Mouse (Mus musculus) liver, embryonic 14.5 days (tissue): ENCODE data around the gene Azin2.

Experiments used
- CTCF ChIP-seq: IDR thresholded peaks from 2 replicates; pipeline ENCODE4 v1.5.1; 2016; ENCODE audit warnings: antibody characterized with exemption, low read depth, control low read depth
- EP300 ChIP-seq: IDR thresholded peaks from 2 replicates; pipeline ENCODE4 v1.6.1; 2016; ENCODE audit warnings: antibody characterized with exemption, low read depth

DNA sequence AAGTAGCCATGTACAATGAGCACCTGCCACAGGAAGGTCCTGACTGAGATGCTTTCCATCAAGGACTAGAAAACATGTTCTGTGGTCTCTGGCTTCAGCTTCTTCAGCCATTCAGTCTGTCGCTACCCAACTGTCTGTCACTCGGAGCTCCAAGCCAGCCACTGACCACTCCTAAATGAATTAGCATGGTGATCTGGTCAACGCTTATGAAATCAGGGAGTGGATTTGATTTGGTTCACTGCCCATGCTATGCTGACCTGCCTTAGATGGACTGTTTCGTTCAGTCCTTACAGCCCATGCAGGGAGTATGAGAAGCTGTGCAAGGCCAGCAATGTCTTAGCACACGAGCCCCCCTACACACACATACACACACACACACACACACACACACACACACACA is 8.4 kb downstream of the Azin2 start:
- no peak for TF ChIP-seq CTCF
- no peak for TF ChIP-seq EP300
